Mouse (Mus musculus): ENCODE measurements at regions not wholly inside any gene's neighbourhood (a gene's known extent, or its start where the extent isn't known, plus 50 kb on each side); places are given as distances from the start of the nearest gene placed in this dataset.

DNA sequence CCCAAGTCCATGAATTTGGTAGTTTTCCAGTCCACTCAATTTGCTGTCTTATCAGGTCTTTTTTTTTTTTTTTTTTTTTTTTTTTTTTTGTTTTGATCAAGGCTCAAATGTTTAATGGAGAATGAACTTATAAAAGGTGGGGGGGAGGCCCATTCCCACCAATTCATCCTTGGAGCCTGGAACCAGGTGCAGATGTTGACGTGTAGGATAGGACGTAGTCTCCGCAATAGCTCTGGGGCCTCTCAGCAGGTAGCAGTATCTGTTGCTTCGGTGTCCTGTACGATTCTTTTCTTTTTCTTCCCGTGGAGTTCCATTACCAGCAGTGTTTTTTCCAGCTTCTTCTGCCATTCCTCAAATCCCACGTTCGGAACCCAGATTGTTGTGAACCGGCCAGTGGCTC lies 1296.3 kb upstream of the Ppp6c start:
- DNase-seq (ENCODE audit: low spot score in 2 of 2), result no peak

GRCm38 (mm10) chr2:40510594-40511304 lies 1284.5 kb upstream of the Ppp6c start:
- peak; percentile 34 to 46 for DNase-seq (ENCODE audit: low spot score in 2 of 2)

GRCm38 (mm10) chr2:40478747-40479662 lies 1252.8 kb upstream of the Ppp6c start:
- no peak for DNase-seq (ENCODE audit: low spot score in 2 of 2)

DNA sequence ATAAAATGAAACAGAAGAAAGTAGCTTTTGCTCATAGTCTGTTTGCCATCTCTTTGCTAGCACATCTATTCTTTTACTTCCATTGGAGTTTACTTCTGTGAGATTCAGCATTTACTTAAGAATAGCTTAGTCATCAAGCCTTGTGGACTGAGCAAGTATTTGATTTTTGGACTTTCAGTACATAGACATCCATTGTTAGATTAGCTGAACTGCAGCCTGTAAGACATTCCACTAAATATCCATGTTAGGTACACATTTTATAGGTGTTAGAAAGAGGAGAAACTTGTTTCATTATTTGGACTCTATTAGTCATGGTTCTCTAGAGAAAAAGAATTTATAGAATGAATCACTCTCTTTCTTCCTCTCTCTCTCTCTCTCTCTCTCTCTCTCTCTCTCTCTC lies 1251.2 kb upstream of the Ppp6c start:
- DNase-seq (ENCODE audit: low spot score in 2 of 2), result no peak

- DNase-seq (ENCODE audit: low spot score in 2 of 2), result no peak
Measured at GRCm38 (mm10) chr2:40456374-40456773, 1230.1 kb upstream of the Ppp6c start.

GRCm38 (mm10) chr2:40432821-40433490 lies 1206.7 kb upstream of the Ppp6c start:
- no peak for DNase-seq (ENCODE audit: low spot score in 2 of 2)

DNA sequence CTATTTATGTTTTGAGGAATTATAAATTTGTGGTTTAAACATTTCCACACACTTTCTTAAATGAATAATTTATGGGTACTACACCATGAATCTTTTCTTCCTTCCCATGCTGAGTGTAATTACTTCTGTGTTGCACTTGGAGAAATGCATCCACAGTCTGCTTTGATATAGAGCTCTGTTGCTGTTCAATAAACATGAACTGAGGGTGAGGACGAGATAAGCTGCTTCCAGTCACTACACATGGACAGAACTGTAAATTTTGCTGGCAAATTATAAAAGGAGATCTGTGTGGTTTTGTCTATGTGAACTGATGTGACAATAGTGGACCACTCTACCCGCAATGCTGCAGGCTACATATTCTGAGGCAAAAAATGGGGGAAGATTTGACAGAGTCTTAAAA lies 1205.1 kb upstream of the Ppp6c start:
- DNase-seq (ENCODE audit: low spot score in 2 of 2), result no peak

- DNase-seq (ENCODE audit: low spot score in 2 of 2), result peak in 1 of 2 experiments; percentile 19
Measured at GRCm38 (mm10) chr2:40402418-40402817, 1176.2 kb upstream of the Ppp6c start.

Measured in right cerebral cortex, postnatal 10 days (tissue).